Mouse (Mus musculus): Measurements from ENCODE around the gene Apela. TPM values are rescaled to one million over a fixed set of nuclear protein-coding genes. Genes with fewer than 3 reads are reported as not detected.

Apela gene
- total RNA-seq (2023) = not detected

GRCm38 (mm10) chr8:65037117-65037533 is at the start of gene Apela:
TSS of gene Apela (minus strand) at chr8:65037336.

GRCm38 (mm10) chr8:65074733-65075132 is 37.6 kb upstream of the Apela start, which contains the start of gene Gm10663:
TSS of gene Gm10663 (plus strand) at chr8:65075033.

GRCm38 (mm10) chr8:65018423-65018822 is 18.7 kb downstream of the Apela start, which contains the start of the genes Trim61 and Trim60:
TSS of gene Trim61 (minus strand) at chr8:65018523.
TSS of gene Trim60 (minus strand) at chr8:65018584.

GRCm38 (mm10) chr8:64987731-64988130 is 49.4 kb downstream of the Apela start, which contains the start of gene Trim75:
TSS of gene Trim75 (minus strand) at chr8:64987831.

Other genes starting within 250 kb of the Apela start
- 10 to 100 TPM; 28.3 to 34.1 TPM for gene Klhl2, start 187.3 kb downstream of the Apela start, total RNA-seq (2023)
- gene Tmem192, start 90.2 kb downstream of the Apela start, total RNA-seq (2023) = 10 to 100 TPM; 43.0 to 43.5 TPM
- gene Trim75, start 49.5 kb downstream of the Apela start, total RNA-seq (2023) = not detected
- gene Trim61, start 18.8 kb downstream of the Apela start, total RNA-seq (2023) = not detected
- not detected for gene Trim60, start 18.8 kb downstream of the Apela start, total RNA-seq (2023)
- not detected for gene Gm10663, start 37.7 kb upstream of the Apela start, total RNA-seq (2023)
- not detected for gene BC030870, start 92.2 kb upstream of the Apela start, total RNA-seq (2023)